Mouse (Mus musculus) G1E (cell line): Measurements from ENCODE around the gene Borcs6. TPM values are rescaled to one million over a fixed set of nuclear protein-coding genes. Genes with fewer than 3 reads are reported as not detected.

Experiments
- ATAC-seq: 2 replicates; pipeline ENCODE4 v1.8.0; 2016; ENCODE audit warnings: mild to moderate bottlenecking; ENCODE audit not compliant: insufficient number of reproducible peaks, poor library complexity, low FRiP score, severe bottlenecking; ENCODE audit errors: extremely low read depth
- DNase-seq: peaks from one replicate; pipeline ENCODE4 v3.0.0; 2012; ENCODE audit warnings: low spot score
- H3K27me3 ChIP-seq: 2 replicates; pipeline ENCODE4 v1.6.1; 2012; ENCODE audit warnings: mild to moderate bottlenecking, low read length, inconsistent platforms; ENCODE audit not compliant: insufficient read depth
- H3K36me3 ChIP-seq: replicated peaks from 2 replicates; pipeline ENCODE3; 2012; ENCODE audit warnings: mild to moderate bottlenecking, inconsistent platforms
- H3K4me1 ChIP-seq: 2 replicates; pipeline ENCODE4 v1.6.1; 2012; ENCODE audit warnings: low read depth, low read length, inconsistent platforms, mixed read lengths; ENCODE audit not compliant: insufficient read depth
- H3K4me3 ChIP-seq: 2 replicates; pipeline ENCODE4 v1.5.1; 2012; ENCODE audit warnings: low read depth, mild to moderate bottlenecking, inconsistent platforms, low read length, moderate library complexity, mixed read lengths
- H3K9me3 ChIP-seq: replicated peaks from 2 replicates; pipeline ENCODE4 v1.6.1; 2012; ENCODE audit warnings: inconsistent platforms
- CTCF ChIP-seq: IDR thresholded peaks from 2 replicates; pipeline ENCODE4 v1.5.1; 2012; ENCODE audit warnings: low read depth, low read length, inconsistent platforms, mixed read lengths
- GATA1 ChIP-seq: IDR thresholded peaks from 2 replicates; pipeline ENCODE4 v1.6.1; 2012; ENCODE audit warnings: borderline replicate concordance, low read length, inconsistent platforms, mixed read lengths
- GATA2 ChIP-seq: IDR thresholded peaks from 2 replicates; pipeline ENCODE4 v1.6.1; 2012; ENCODE audit warnings: low read depth, low read length, inconsistent platforms, borderline replicate concordance
- POLR2AphosphoS5 ChIP-seq: IDR thresholded peaks from 2 replicates; pipeline ENCODE4 v1.6.1; 2012; ENCODE audit warnings: low read depth, low read length, inconsistent platforms; ENCODE audit not compliant: insufficient replicate concordance
- TAL1 ChIP-seq: conservative IDR thresholded peaks from 2 replicates; pipeline ENCODE4 v1.6.1; 2012; ENCODE audit warnings: low read depth, low read length, inconsistent platforms, mixed read lengths
- polyA plus RNA-seq: library from polyadenylated mRNA; stranded (reverse); fragments of >175 nt; gene quantifications from 2 replicates; pipeline ENCODE4 v1.2.3, GENCODE M21; 2012
- total RNA-seq, 2 experiments: library from RNA; stranded (forward) in 1 of 2; stranded (reverse) in 1 of 2; fragments of 200-1000 nt in 1 of 2; fragments of >200 nt in 1 of 2; fragmentation: Nextera tagmentation in 1 of 2; gene quantifications; 2 replicates each; pipeline ENCODE4 v1.2.3; 2014 to 2017

Borcs6 gene
- total and polyA plus RNA-seq, 3 experiments: 6.1 to 25.9 (median 6.4) TPM

- DNase-seq (no peak), ATAC-seq (0 out of 2 replicates have a peak, but pooled peaks have one; percentile 10)
Observed at GRCm38 (mm10) chr11:69062761-69063224, 3.3 kb downstream of the Borcs6 start.

GRCm38 (mm10) chr11:69063413-69064201 lies 4.1 kb downstream of the Borcs6 start:
- no peak for DNase-seq

More at GRCm38 (mm10) chr11:69062761-69063224, 3.3 kb downstream of the Borcs6 start:
- TF ChIP-seq CTCF: no peak
- TF ChIP-seq TAL1: no peak
- TF ChIP-seq GATA2: no peak
- no peak for TF ChIP-seq POLR2AphosphoS5
- TF ChIP-seq GATA1: no peak
- Histone ChIP-seq H3K4me3 (peak overlapping the region; percentile 73), H3K36me3 (peaks cover 4% of the 10 kb centered on the region), H3K27me3 (no peaks in the 10 kb centered on the region), H3K4me1 (peaks cover 61% of the 10 kb centered on the region), H3K9me3 (no peaks in the 10 kb centered on the region)

GRCm38 (mm10) chr11:69064259-69065133 lies 5.0 kb downstream of the Borcs6 start:
- Histone ChIP-seq H3K4me1 (peaks cover 51% of the 10 kb centered on the region), H3K4me3 (peak overlapping the region; percentile 73), H3K36me3 (peaks cover 4% of the 10 kb centered on the region), H3K9me3 (no peaks in the 10 kb centered on the region), H3K27me3 (no peaks in the 10 kb centered on the region)
- no peak for ATAC-seq
- TF ChIP-seq GATA2 (no peak), TAL1 (no peak), GATA1 (no peak), POLR2AphosphoS5 (no peak), CTCF (no peak)
- DNase-seq: no peak

More at GRCm38 (mm10) chr11:69063413-69064201, 4.1 kb downstream of the Borcs6 start:
- H3K4me1 ChIP-seq: peaks cover 54% of the 10 kb centered on the region
- no peaks in the 10 kb centered on the region for H3K27me3 ChIP-seq
- H3K4me3 ChIP-seq: peak overlapping the region; percentile 73
- no peak for TF ChIP-seq GATA1
- no peak for TF ChIP-seq POLR2AphosphoS5
- no peak for TF ChIP-seq CTCF
- no peak for TF ChIP-seq GATA2
- TF ChIP-seq TAL1: no peak
- H3K9me3 ChIP-seq: no peaks in the 10 kb centered on the region
- no peak for ATAC-seq
- peaks cover 4% of the 10 kb centered on the region for H3K36me3 ChIP-seq

GRCm38 (mm10) chr11:69065394-69065925 lies 5.9 kb downstream of the Borcs6 start:
- ATAC-seq: no peak
- peaks cover 4% of the 10 kb centered on the region for H3K36me3 ChIP-seq
- peaks cover 52% of the 10 kb centered on the region for H3K4me1 ChIP-seq
- TF ChIP-seq GATA1 (no peak), GATA2 (no peak), CTCF (no peak), TAL1 (no peak), POLR2AphosphoS5 (no peak)
- no peak for DNase-seq
- H3K27me3 ChIP-seq: no peaks in the 10 kb centered on the region
- no peak overlapping the region for H3K4me3 ChIP-seq
- no peaks in the 10 kb centered on the region for H3K9me3 ChIP-seq

- Histone ChIP-seq H3K4me1 (peaks cover 51% of the 10 kb centered on the region), H3K9me3 (no peaks in the 10 kb centered on the region), H3K4me3 (peak overlapping the region; percentile 33; the same call in 1 of the 2 replicates), H3K36me3 (no peaks in the 10 kb centered on the region), H3K27me3 (no peaks in the 10 kb centered on the region)
- TF ChIP-seq GATA1 (no peak), GATA2 (no peak), POLR2AphosphoS5 (no peak), CTCF (no peak), TAL1 (no peak)
- ATAC-seq (no peak), DNase-seq (no peak)
Observed at GRCm38 (mm10) chr11:69066163-69066861, 6.8 kb downstream of the Borcs6 start.
